Mouse (Mus musculus) cerebellum, postnatal 25 days (tissue): ENCODE data around the gene Ddx49.

Experiments
- DNase-seq, 2 experiments: peaks; one replicate each; pipeline ENCODE4 v3.0.0; 2021; ENCODE audit warnings: mixed read lengths in 2 of 2

The Ddx49 gene

GRCm38 (mm10) chr8:70316511-70317504 lies 14.5 kb upstream of the Ddx49 start:
- DNase-seq = peak; percentile 59 to 62

- peak; percentile 82 to 89 for DNase-seq
Measured at GRCm38 (mm10) chr8:70315624-70316510, 13.6 kb upstream of the Ddx49 start, which contains the start of gene Cers1. Cers1 (plus strand) TSS chr8:70315775.

- peak; percentile 37 to 61 for DNase-seq
Measured at GRCm38 (mm10) chr8:70313399-70313798, 11.1 kb upstream of the Ddx49 start.

GRCm38 (mm10) chr8:70309311-70309710 lies 7.0 kb upstream of the Ddx49 start:
- DNase-seq = peak in 1 of 2 experiments; percentile 63

GRCm38 (mm10) chr8:70302901-70303300 lies 612 bp upstream of the Ddx49 start:
- no peak for DNase-seq

GRCm38 (mm10) chr8:70300881-70301280 lies 1.4 kb downstream of the Ddx49 start:
- DNase-seq = no peak

GRCm38 (mm10) chr8:70293988-70294405 lies 8.3 kb downstream of the Ddx49 start:
- DNase-seq = no peak

GRCm38 (mm10) chr8:70286737-70287136 lies 15.6 kb downstream of the Ddx49 start:
- DNase-seq = no peak

GRCm38 (mm10) chr8:70285304-70285703 lies 17.0 kb downstream of the Ddx49 start:
- no peak for DNase-seq

GRCm38 (mm10) chr8:70284421-70284820 lies 17.9 kb downstream of the Ddx49 start:
- no peak for DNase-seq

- DNase-seq = peak in 1 of 2 experiments; percentile 40
Measured at GRCm38 (mm10) chr8:70283136-70284077, 18.9 kb downstream of the Ddx49 start.

GRCm38 (mm10) chr8:70282603-70283135 lies 19.6 kb downstream of the Ddx49 start, which contains the start of gene Homer3:
Homer3 (plus strand) TSS chr8:70282827.
- peak; percentile 65 to 81 for DNase-seq

- no peak for DNase-seq
Measured at GRCm38 (mm10) chr8:70281001-70281400, 21.3 kb downstream of the Ddx49 start.

- no peak for DNase-seq
Measured at GRCm38 (mm10) chr8:70279266-70279665, 23.0 kb downstream of the Ddx49 start.

GRCm38 (mm10) chr8:70278175-70278574 lies 24.1 kb downstream of the Ddx49 start:
- no peak for DNase-seq

- DNase-seq = no peak
Measured at GRCm38 (mm10) chr8:70276476-70276875, 25.8 kb downstream of the Ddx49 start.

- DNase-seq = no peak
Measured at GRCm38 (mm10) chr8:70274350-70274749, 27.9 kb downstream of the Ddx49 start.

- DNase-seq = no peak
Measured at GRCm38 (mm10) chr8:70272949-70273348, 29.3 kb downstream of the Ddx49 start.

- DNase-seq = no peak
Measured at GRCm38 (mm10) chr8:70268799-70269565, 33.3 kb downstream of the Ddx49 start.

GRCm38 (mm10) chr8:70268311-70268710 lies 34.0 kb downstream of the Ddx49 start:
- peak; percentile 47 to 55 for DNase-seq

- no peak for DNase-seq
Measured at GRCm38 (mm10) chr8:70267674-70268073, 34.6 kb downstream of the Ddx49 start.
